ENCODE assay signal across 8 mouse cellular contexts in the genomic region with DNA sequence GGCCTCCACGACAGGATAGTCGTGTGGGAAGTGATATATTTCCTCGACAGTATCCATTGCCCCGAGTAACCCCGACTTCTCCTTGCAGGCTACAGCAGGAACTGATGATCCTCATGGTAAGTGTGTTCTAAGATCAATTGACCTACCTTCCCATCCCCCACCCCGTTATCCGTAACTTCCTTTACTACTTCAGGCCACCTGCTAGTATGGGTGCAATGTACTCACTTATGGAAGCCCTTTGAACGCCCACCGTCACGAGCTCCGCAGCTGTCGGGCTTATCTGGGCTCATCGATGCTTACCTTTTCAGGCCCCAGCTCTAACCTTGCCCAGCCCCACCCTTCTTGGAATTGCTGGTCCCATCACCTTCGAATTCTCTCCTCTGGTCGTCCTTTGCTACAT. TPM values are rescaled to one million over a fixed set of nuclear protein-coding genes. Genes with fewer than 3 reads are reported as not detected.
A peak's percentile ranks its signal among the peaks of the same experiment; 100 is the strongest.
DNase-seq lines count a peak whose midpoint lies in the region; ATAC-seq and TF ChIP-seq lines count a peak whose summit lies in the region.

No protein-coding gene starts in this region.

- H3K79me2 ChIP-seq in heart, adult 2 months (replicated peaks; ENCODE audit: control insufficient read depth, insufficient read depth, low read length) = no peaks in the 10 kb centered on the region

- WGBS in heart, adult 2 months = 3% methylated on average over 15 of the region's 15 CpGs
- WGBS in hindbrain, embryonic 10.5 days = 8% methylated on average over 15 of the region's 15 CpGs

- H3K9ac ChIP-seq in heart, adult 2 months (ENCODE audit: low read depth, low read length) = no peak overlapping the region

- DNase-seq in heart, adult 2 months = no peak
- no peak for DNase-seq in heart, postnatal 4 days
- DNase-seq in hindbrain, embryonic 10.5 days (ENCODE audit: low spot score) = peak; percentile 12
- no peak for DNase-seq in adrenal gland, adult 2 months
- DNase-seq in left cerebral cortex, postnatal 36 days (ENCODE audit: low spot score in 2 of 2) = no peak

- TF ChIP-seq POLR2A in heart, adult 2 months (IDR thresholded peaks at IDR 0.05; ENCODE audit: insufficient read depth, low read depth, low read length) = no peak

- no peak overlapping the region for H3K27ac ChIP-seq in heart, adult 2 months
- H3K27ac ChIP-seq in hindbrain, embryonic 10.5 days = peak overlapping the region; percentile 96

- no peaks in the 10 kb centered on the region for H3K4me1 ChIP-seq in heart, adult 2 months (ENCODE audit: control insufficient read depth, insufficient read depth, low read length)
- H3K4me1 ChIP-seq in E14TG2a.4 (replicated peaks; ENCODE audit: low read depth, low read length) = peaks cover 70% of the 10 kb centered on the region
- peaks cover 38% of the 10 kb centered on the region for H3K4me1 ChIP-seq in hindbrain, embryonic 10.5 days (replicated peaks)
- peaks cover 43% of the 10 kb centered on the region for H3K4me1 ChIP-seq in megakaryocyte, embryonic 14.5 days

- peak overlapping the region; percentile 59 for H3K4me3 ChIP-seq in heart, adult 2 months
- peak overlapping the region; percentile 100 for H3K4me3 ChIP-seq in E14TG2a.4 (replicated peaks; ENCODE audit: low read length)
- peak overlapping the region; percentile 93 for H3K4me3 ChIP-seq in hindbrain, embryonic 10.5 days
- peak overlapping the region; percentile 94 for H3K4me3 ChIP-seq in megakaryocyte, embryonic 14.5 days (replicated peaks)

- no peak for ATAC-seq in megakaryocyte progenitor cell, adult 5-6 weeks (replicated peaks; ENCODE audit: poor library complexity)

- no peak for TF ChIP-seq CTCF in heart, adult 2 months (IDR thresholded peaks at IDR 0.05)
- no peak for TF ChIP-seq CTCF in E14TG2a.4 (conservative IDR thresholded peaks at IDR 0.05; ENCODE audit: low read length)

- intact Hi-C loops in heart, adult 2 months (cut with DNase I) = loop anchor here (2.0 kb wide), 1 partner anchor 23 kb away; no protein-coding TSS in a partner anchor
- intact Hi-C loops in left cerebral cortex, postnatal 36 days (cut with DNase I) = no loop called here

- no peaks in the 10 kb centered on the region for H3K9me3 ChIP-seq in E14TG2a.4 (ENCODE audit: low read length)
- no peaks in the 10 kb centered on the region for H3K9me3 ChIP-seq in hindbrain, embryonic 10.5 days
- H3K9me3 ChIP-seq in megakaryocyte, embryonic 14.5 days = no peaks in the 10 kb centered on the region

- H3K36me3 ChIP-seq in heart, adult 2 months (ENCODE audit: control insufficient read depth, insufficient read depth, low read length) = no peaks in the 10 kb centered on the region
- H3K36me3 ChIP-seq in E14TG2a.4 (ENCODE audit: insufficient read depth, low read length) = peaks cover 75% of the 10 kb centered on the region
- peaks cover 64% of the 10 kb centered on the region for H3K36me3 ChIP-seq in hindbrain, embryonic 10.5 days
- peaks cover 64% of the 10 kb centered on the region for H3K36me3 ChIP-seq in megakaryocyte, embryonic 14.5 days (replicated peaks; ENCODE audit: low read length)

- no peak for TF ChIP-seq EP300 in heart, adult 2 months (IDR thresholded peaks at IDR 0.05; ENCODE audit: insufficient read depth, low read depth, low read length)

- H3K27me3 ChIP-seq in heart, adult 2 months (ENCODE audit: control insufficient read depth, insufficient read depth, low read length) = no peaks in the 10 kb centered on the region
- no peaks in the 10 kb centered on the region for H3K27me3 ChIP-seq in E14TG2a.4 (ENCODE audit: insufficient read depth, low read length)
- H3K27me3 ChIP-seq in hindbrain, embryonic 10.5 days (ENCODE audit: insufficient read depth, poor library complexity, severe bottlenecking) = no peaks in the 10 kb centered on the region
- peaks cover 1% of the 10 kb centered on the region for H3K27me3 ChIP-seq in megakaryocyte, embryonic 14.5 days (replicated peaks)

RNA-seq across cellular contexts. Expression of a gene that starts 0.6 kb away (rescaled TPM):
- 1 to 10 TPM; 1.5 to 4.2 TPM for total RNA-seq in heart, adult 2 months (2021)
- 3.0 and 7.3 TPM in 2 replicates for polyA plus RNA-seq in heart, adult 2 months (2012; rRNA removed)
- 100 to 1,000 TPM; 130 to 144 TPM for total RNA-seq in heart, postnatal 4 days (2021)
- 588 and 602 TPM in 2 replicates for polyA plus RNA-seq in hindbrain, embryonic 10.5 days (2016; fragmentation: Nextera tagmentation; extraction: Ambion mirVana)
- 43.1 and 121 TPM in 2 replicates for polyA plus RNA-seq in megakaryocyte, embryonic 14.5 days (2012; ENCODE audit: insufficient read depth, low replicate concordance)
- 1 to 10 TPM; 2.5 to 5.2 TPM for total RNA-seq in adrenal gland, adult 2 months (2021)
- 7.1 and 9.1 TPM in 2 replicates for polyA plus RNA-seq in adrenal gland, adult 2 months (2012; rRNA removed)
- 1 to 10 TPM in 1 of 2 experiments, under 1 TPM in 1; 0.57 to 1.3 TPM for total RNA-seq in left cerebral cortex, postnatal 36 days (2021)
- total RNA-seq in megakaryocyte progenitor cell, adult 5-6 weeks (2015) = 271 and 279 TPM in 2 replicates
- 142 and 184 TPM in 2 replicates for total RNA-seq in megakaryocyte progenitor cell, adult 5-6 weeks (2017)

RNA-seq across cellular contexts. Expression of a gene that starts 9.5 kb away (rescaled TPM):
- total RNA-seq in heart, adult 2 months (2021) = under 1 TPM in 1 of 2 experiments, not detected in 1; 0.50 TPM
- polyA plus RNA-seq in heart, adult 2 months (2012; rRNA removed) = not detected in 2 replicates
- total RNA-seq in heart, postnatal 4 days (2021) = 10 to 100 TPM in 1 of 2 experiments, not detected in 1; 10.8 TPM
- not detected in 2 replicates for polyA plus RNA-seq in hindbrain, embryonic 10.5 days (2016; fragmentation: Nextera tagmentation; extraction: Ambion mirVana)
- not detected in 2 replicates for polyA plus RNA-seq in megakaryocyte, embryonic 14.5 days (2012; ENCODE audit: insufficient read depth, low replicate concordance)
- not detected for total RNA-seq in adrenal gland, adult 2 months (2021)
- polyA plus RNA-seq in adrenal gland, adult 2 months (2012; rRNA removed) = not detected in 2 replicates
- total RNA-seq in left cerebral cortex, postnatal 36 days (2021) = under 1 TPM in 1 of 2 experiments, not detected in 1; 0.96 TPM
- total RNA-seq in megakaryocyte progenitor cell, adult 5-6 weeks (2015) = not detected in 2 replicates
- total RNA-seq in megakaryocyte progenitor cell, adult 5-6 weeks (2017) = not detected in 2 replicates

RNA-seq across cellular contexts. Expression of a gene that starts 15.3 kb away (rescaled TPM):
- 10 to 100 TPM; 21.2 to 30.3 TPM for total RNA-seq in heart, adult 2 months (2021)
- polyA plus RNA-seq in heart, adult 2 months (2012; rRNA removed) = 24.7 and 29.0 TPM in 2 replicates
- total RNA-seq in heart, postnatal 4 days (2021) = 10 to 100 TPM; 22.9 to 24.1 TPM
- polyA plus RNA-seq in hindbrain, embryonic 10.5 days (2016; fragmentation: Nextera tagmentation; extraction: Ambion mirVana) = 10.8 and 13.7 TPM in 2 replicates
- 7.7 and 9.9 TPM in 2 replicates for polyA plus RNA-seq in megakaryocyte, embryonic 14.5 days (2012; ENCODE audit: insufficient read depth, low replicate concordance)
- 10 to 100 TPM; 26.5 to 43.1 TPM for total RNA-seq in adrenal gland, adult 2 months (2021)
- 109 and 111 TPM in 2 replicates for polyA plus RNA-seq in adrenal gland, adult 2 months (2012; rRNA removed)
- total RNA-seq in left cerebral cortex, postnatal 36 days (2021) = 10 to 100 TPM; 54.9 to 59.5 TPM
- total RNA-seq in megakaryocyte progenitor cell, adult 5-6 weeks (2015) = 0.42 and 0.49 TPM in 2 replicates
- total RNA-seq in megakaryocyte progenitor cell, adult 5-6 weeks (2017) = 0.37 and 0.88 TPM in 2 replicates

RNA-seq across cellular contexts. Expression of a gene that starts 24.5 kb away (rescaled TPM):
- total RNA-seq in heart, adult 2 months (2021) = 10 to 100 TPM; 21.8 to 21.9 TPM
- polyA plus RNA-seq in heart, adult 2 months (2012; rRNA removed) = 15.0 and 15.9 TPM in 2 replicates
- 10 to 100 TPM; 41.2 to 42.0 TPM for total RNA-seq in heart, postnatal 4 days (2021)
- 81.3 and 87.4 TPM in 2 replicates for polyA plus RNA-seq in hindbrain, embryonic 10.5 days (2016; fragmentation: Nextera tagmentation; extraction: Ambion mirVana)
- 41.6 and 49.2 TPM in 2 replicates for polyA plus RNA-seq in megakaryocyte, embryonic 14.5 days (2012; ENCODE audit: insufficient read depth, low replicate concordance)
- total RNA-seq in adrenal gland, adult 2 months (2021) = 10 to 100 TPM; 34.9 to 41.8 TPM
- 29.7 and 44.4 TPM in 2 replicates for polyA plus RNA-seq in adrenal gland, adult 2 months (2012; rRNA removed)
- 10 to 100 TPM; 33.5 to 37.8 TPM for total RNA-seq in left cerebral cortex, postnatal 36 days (2021)
- total RNA-seq in megakaryocyte progenitor cell, adult 5-6 weeks (2015) = 24.1 and 31.3 TPM in 2 replicates
- 32.0 and 38.4 TPM in 2 replicates for total RNA-seq in megakaryocyte progenitor cell, adult 5-6 weeks (2017)

RNA-seq across cellular contexts. Expression of a gene that starts 24.5 kb away (rescaled TPM):
- not detected for total RNA-seq in heart, adult 2 months (2021)
- polyA plus RNA-seq in heart, adult 2 months (2012; rRNA removed) = 0.31 and 0.50 TPM in 2 replicates
- under 1 TPM; 0.26 to 0.27 TPM for total RNA-seq in heart, postnatal 4 days (2021)
- polyA plus RNA-seq in hindbrain, embryonic 10.5 days (2016; fragmentation: Nextera tagmentation; extraction: Ambion mirVana) = 0.85 and 1.4 TPM in 2 replicates
- polyA plus RNA-seq in megakaryocyte, embryonic 14.5 days (2012; ENCODE audit: insufficient read depth, low replicate concordance) = not detected in 2 replicates
- under 1 TPM; 0.24 to 0.32 TPM for total RNA-seq in adrenal gland, adult 2 months (2021)
- polyA plus RNA-seq in adrenal gland, adult 2 months (2012; rRNA removed) = 0.17 and 0.27 TPM in 2 replicates
- 1 to 10 TPM; 1.2 to 2.4 TPM for total RNA-seq in left cerebral cortex, postnatal 36 days (2021)
- total RNA-seq in megakaryocyte progenitor cell, adult 5-6 weeks (2015) = 0.20 and 0.29 TPM in 2 replicates
- total RNA-seq in megakaryocyte progenitor cell, adult 5-6 weeks (2017) = 0.41 TPM in 1 of 2 replicates, not detected in the other

Comparison
In these comparisons a context has a peak if more than half of its experiments do, and no peak if none do; other contexts are left out.
1. RNA of a gene that starts 0.6 kb away (total RNA-seq): 142 to 279 TPM in megakaryocyte progenitor cell, adult 5-6 weeks and 130 to 144 TPM in heart, postnatal 4 days; 2.5 to 5.2 TPM in adrenal gland, adult 2 months, 1.5 to 4.2 TPM in heart, adult 2 months and 0.57 to 1.3 TPM in left cerebral cortex, postnatal 36 days; every median in the first group is over 10 times any median in the second.
2. RNA of a gene that starts 15.3 kb away (total RNA-seq): 54.9 to 59.5 TPM in left cerebral cortex, postnatal 36 days, 26.5 to 43.1 TPM in adrenal gland, adult 2 months, 21.2 to 30.3 TPM in heart, adult 2 months and 22.9 to 24.1 TPM in heart, postnatal 4 days; 0.37 to 0.88 TPM in megakaryocyte progenitor cell, adult 5-6 weeks; every median in the first group is over 10 times any median in the second.
3. Peak in every context shown above with its lines, with median percentiles within 50 percentile points of each other: H3K4me3 ChIP-seq.